Mouse (Mus musculus) lung, postnatal 0 days (tissue): ENCODE results near the gene Stim1.

Source experiments
- CTCF ChIP-seq: IDR thresholded peaks from 2 replicates; pipeline ENCODE4 v1.5.1; 2016; ENCODE audit warnings: antibody characterized with exemption, mild to moderate bottlenecking
- EP300 ChIP-seq: IDR thresholded peaks from 2 replicates; pipeline ENCODE4 v1.6.1; 2016; ENCODE audit warnings: antibody characterized with exemption, mild to moderate bottlenecking, control low read depth

DNA sequence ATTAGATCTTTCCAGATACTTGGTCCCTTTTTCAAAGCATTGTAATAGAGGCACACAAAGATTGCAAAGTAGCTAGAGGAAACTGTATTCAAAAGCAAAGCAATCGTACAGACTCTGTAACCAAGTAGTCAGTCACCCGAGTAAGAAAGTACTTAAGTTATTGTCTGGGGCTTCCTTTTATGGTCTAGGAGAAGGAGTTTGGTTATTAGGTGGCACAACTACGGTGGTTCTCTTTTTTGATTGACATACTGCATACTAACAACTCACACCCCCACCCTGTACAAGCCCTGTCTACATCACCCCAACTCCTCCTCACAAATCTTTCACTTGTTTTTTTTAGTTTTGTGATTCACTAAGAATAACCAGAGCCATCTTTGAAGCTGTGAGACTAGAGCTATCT lies 79.7 kb downstream of the Stim1 start:
- TF ChIP-seq CTCF (no peak), EP300 (no peak)
